Mouse (Mus musculus) lung, embryonic 14.5 days (tissue): ENCODE results near the gene Enkur. TPM values are rescaled to one million over a fixed set of nuclear protein-coding genes. Genes with fewer than 3 reads are reported as not detected.

ENCODE experiments used
- ATAC-seq: fragments of 200-750 bp; cut with Nextera tagmentation; 2 replicates; pipeline ENCODE4 v1.8.0; 2017; ENCODE audit warnings: mild to moderate bottlenecking, moderate TSS enrichment, moderate library complexity; ENCODE audit not compliant: insufficient read depth
- DNase-seq: peaks from one replicate; pipeline ENCODE4 v3.0.0-alpha.2; 2015
- H3K27ac ChIP-seq: fragments of 300-500 bp; sonication (generic); 2 replicates; pipeline ENCODE4 v1.5.1; 2014; ENCODE audit warnings: low read depth, mild to moderate bottlenecking, moderate library complexity
- H3K27me3 ChIP-seq: fragments of 300-500 bp; sonication (generic); 2 replicates; pipeline ENCODE4 v1.6.1; 2014; ENCODE audit warnings: low read length, control low read depth; ENCODE audit not compliant: insufficient read depth
- H3K36me3 ChIP-seq: fragments of 300-500 bp; sonication (generic); 2 replicates; pipeline ENCODE4 v1.6.1; 2014; ENCODE audit warnings: control low read depth; ENCODE audit not compliant: insufficient read depth
- H3K4me1 ChIP-seq: fragments of 300-500 bp; sonication (generic); 2 replicates; pipeline ENCODE4 v1.6.1; 2014; ENCODE audit warnings: antibody characterized with exemption, control low read depth; ENCODE audit not compliant: insufficient read depth
- H3K4me2 ChIP-seq: fragments of 300-500 bp; sonication (generic); 2 replicates; pipeline ENCODE4 v1.6.1; 2014; ENCODE audit warnings: mild to moderate bottlenecking
- H3K4me3 ChIP-seq: fragments of 300-500 bp; sonication (generic); 2 replicates; pipeline ENCODE4 v1.5.1; 2014; ENCODE audit warnings: low read depth, low read length
- H3K9ac ChIP-seq: fragments of 300-500 bp; sonication (generic); 2 replicates; pipeline ENCODE4 v1.6.1; 2014
- H3K9me3 ChIP-seq: fragments of 300-500 bp; sonication (generic); 2 replicates; pipeline ENCODE4 v1.6.1; 2016; ENCODE audit warnings: low read depth, low read length, control low read depth
- CTCF ChIP-seq: IDR thresholded peaks from 2 replicates; pipeline ENCODE4 v1.5.1; 2016; ENCODE audit warnings: antibody characterized with exemption, low read depth
- WGBS: fragments of 180-500 bp; shearing (Covaris S2); extraction: QIAGEN DNeasy Blood & Tissue Kit; methylation state at CpG from one replicate; pipeline ENCODE4 v1.1.7; 2014; 5-methylcytosine and 5-hydroxymethylcytosine counted together
- polyA plus RNA-seq: library from polyadenylated mRNA; unstranded; fragments of >200 nt; fragmentation: Nextera tagmentation; extraction: Ambion mirVana; gene quantifications from 2 replicates; pipeline ENCODE4 v1.2.1, GENCODE M21; 2014

Enkur gene
- polyA plus RNA-seq, 1 experiment from 2014 or later: 0.45 TPM

- WGBS: 74% methylated on average over 4 of the region's 4 CpGs
- Histone ChIP-seq H3K4me3 (no peak overlapping the region), H3K4me2 (no peak overlapping the region), H3K9ac (no peak overlapping the region), H3K27me3 (no peaks in the 10 kb centered on the region), H3K36me3 (no peaks in the 10 kb centered on the region), H3K4me1 (peaks cover 6% of the 10 kb centered on the region; the same call in 1 of the 2 replicates), H3K9me3 (no peaks in the 10 kb centered on the region), H3K27ac (peak overlapping the region; percentile 89)
- no peak for TF ChIP-seq CTCF
- ATAC-seq (no peak), DNase-seq (no peak)
Measured at GRCm38 (mm10) chr2:21235844-21236386, 30.8 kb upstream of the Enkur start.

- WGBS: 55% methylated on average over 9 of the region's 9 CpGs
Measured at GRCm38 (mm10) chr2:21234871-21235648, 29.9 kb upstream of the Enkur start.

GRCm38 (mm10) chr2:21231147-21231546 lies 26.0 kb upstream of the Enkur start:
- Histone ChIP-seq H3K4me3 (no peak overlapping the region), H3K4me1 (no peaks in the 10 kb centered on the region), H3K9ac (no peak overlapping the region), H3K27me3 (no peaks in the 10 kb centered on the region), H3K27ac (no peak overlapping the region), H3K36me3 (no peaks in the 10 kb centered on the region), H3K9me3 (no peaks in the 10 kb centered on the region), H3K4me2 (no peak overlapping the region)
- DNase-seq (no peak), ATAC-seq (no peak)
- WGBS: 70% methylated on average over 3 of the region's 3 CpGs
- no peak for TF ChIP-seq CTCF

More at GRCm38 (mm10) chr2:21234871-21235648, 29.9 kb upstream of the Enkur start:
- H3K4me1 ChIP-seq: peaks cover 6% of the 10 kb centered on the region; the same call in 1 of the 2 replicates
- peak; percentile 94 for ATAC-seq
- H3K4me2 ChIP-seq: no peak overlapping the region
- no peaks in the 10 kb centered on the region for H3K36me3 ChIP-seq
- H3K9ac ChIP-seq: no peak overlapping the region
- no peak for TF ChIP-seq CTCF
- peak; percentile 75 for DNase-seq
- no peaks in the 10 kb centered on the region for H3K27me3 ChIP-seq
- peak overlapping the region; percentile 89 for H3K27ac ChIP-seq
- no peak overlapping the region for H3K4me3 ChIP-seq
- no peaks in the 10 kb centered on the region for H3K9me3 ChIP-seq

GRCm38 (mm10) chr2:21230276-21230675 lies 25.1 kb upstream of the Enkur start:
- Histone ChIP-seq H3K4me3 (no peak overlapping the region), H3K36me3 (no peaks in the 10 kb centered on the region), H3K4me2 (no peak overlapping the region), H3K27me3 (no peaks in the 10 kb centered on the region), H3K27ac (no peak overlapping the region), H3K4me1 (no peaks in the 10 kb centered on the region), H3K9ac (no peak overlapping the region), H3K9me3 (no peaks in the 10 kb centered on the region)
- TF ChIP-seq CTCF: no peak
- ATAC-seq (no peak), DNase-seq (no peak)
- 48% methylated on average over 2 of the region's 2 CpGs for WGBS

- no peak for TF ChIP-seq CTCF
- WGBS: 84% methylated on average over 9 of the region's 9 CpGs
- Histone ChIP-seq H3K9ac (no peak overlapping the region), H3K4me3 (no peak overlapping the region), H3K36me3 (no peaks in the 10 kb centered on the region), H3K4me2 (no peak overlapping the region), H3K27me3 (no peaks in the 10 kb centered on the region), H3K4me1 (no peaks in the 10 kb centered on the region), H3K9me3 (no peaks in the 10 kb centered on the region), H3K27ac (no peak overlapping the region)
- DNase-seq: no peak
- ATAC-seq: no peak
Measured at GRCm38 (mm10) chr2:21222453-21223384, 17.6 kb upstream of the Enkur start.

GRCm38 (mm10) chr2:21215284-21215683 lies 10.1 kb upstream of the Enkur start:
- H3K27ac ChIP-seq: no peak overlapping the region
- H3K4me1 ChIP-seq: no peaks in the 10 kb centered on the region
- TF ChIP-seq CTCF: no peak
- H3K4me2 ChIP-seq: no peak overlapping the region
- H3K36me3 ChIP-seq: no peaks in the 10 kb centered on the region
- H3K9me3 ChIP-seq: no peaks in the 10 kb centered on the region
- H3K27me3 ChIP-seq: no peaks in the 10 kb centered on the region
- H3K4me3 ChIP-seq: no peak overlapping the region
- H3K9ac ChIP-seq: no peak overlapping the region
- WGBS: 76% methylated on average over 2 of the region's 2 CpGs
- no peak for DNase-seq
- ATAC-seq: no peak

GRCm38 (mm10) chr2:21214322-21214721 lies 9.2 kb upstream of the Enkur start:
- no peak overlapping the region for H3K9ac ChIP-seq
- H3K27ac ChIP-seq: no peak overlapping the region
- ATAC-seq (no peak), DNase-seq (no peak)
- no peaks in the 10 kb centered on the region for H3K4me1 ChIP-seq
- no peaks in the 10 kb centered on the region for H3K36me3 ChIP-seq
- H3K27me3 ChIP-seq: no peaks in the 10 kb centered on the region
- no peak overlapping the region for H3K4me2 ChIP-seq
- H3K9me3 ChIP-seq: no peaks in the 10 kb centered on the region
- TF ChIP-seq CTCF: peak; percentile 41; the same call in 1 of the 2 replicates
- H3K4me3 ChIP-seq: no peak overlapping the region
